Mouse (Mus musculus): Measurements from ENCODE around the gene Htra1.

DNA sequence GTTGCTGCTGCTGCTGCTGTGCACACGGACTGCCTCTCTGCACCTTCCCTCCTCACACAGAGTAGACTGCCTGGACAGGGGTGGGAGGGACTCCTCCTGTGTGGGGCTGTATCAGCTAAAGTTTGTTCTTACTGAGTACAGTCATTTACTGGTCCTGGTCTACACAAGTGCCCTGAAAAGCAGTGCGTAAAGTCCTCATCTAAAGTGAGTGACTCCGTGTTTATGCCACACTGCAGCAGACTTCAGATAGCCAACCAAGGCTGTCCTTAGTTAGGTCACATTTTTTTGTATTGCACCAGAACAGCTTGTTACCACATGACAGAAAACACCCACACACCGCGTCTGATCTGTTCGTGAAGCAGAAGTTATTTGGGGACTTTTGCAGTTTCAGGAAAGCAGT is 42.9 kb upstream of the Htra1 start:
- TF ChIP-seq GATA1 (IDR thresholded peaks at IDR 0.05; ENCODE audit: borderline replicate concordance, low read length) = no peak
- TF ChIP-seq FLI1 (IDR thresholded peaks at IDR 0.05; ENCODE audit: low read length) = no peak

Data from megakaryocyte, embryonic 14.5 days (primary cell).